Mouse (Mus musculus) MEL (cell line): ENCODE measurements around the gene Dstyk. TPM values are rescaled to one million over a fixed set of nuclear protein-coding genes. Genes with fewer than 3 reads are reported as not detected.

Experiments
- DNase-seq: peaks from one replicate; pipeline ENCODE4 v3.0.0; 2011; ENCODE audit warnings: low read depth, low spot score
- H3K27ac ChIP-seq: 2 replicates; pipeline ENCODE4 v1.5.1; 2012; ENCODE audit warnings: low read depth, mild to moderate bottlenecking, control low read depth, low read length, moderate library complexity; ENCODE audit not compliant: control insufficient read depth
- H3K27me3 ChIP-seq, 2 experiments: fragments of 150-350 bp in 1 of 2; sonication (generic) in 1 of 2; 2 replicates each; pipeline ENCODE4 v1.6.1; 2012; ENCODE audit warnings: low read length in 2 of 2, mild to moderate bottlenecking in 2 of 2, improper control_type of control experiment in 1 of 2, moderate library complexity in 1 of 2; ENCODE audit not compliant: insufficient read depth in 2 of 2, control insufficient read depth in 1 of 2
- H3K36me3 ChIP-seq, 2 experiments: 2 replicates each; pipeline ENCODE4 v1.6.1; 2012 to 2014; ENCODE audit warnings: low read length in 2 of 2, improper control_type of control experiment in 1 of 2, inconsistent platforms in 1 of 2, mild to moderate bottlenecking in 1 of 2; ENCODE audit not compliant: insufficient read depth in 2 of 2, control insufficient read depth in 1 of 2
- H3K4me1 ChIP-seq, 2 experiments: fragments of 150-350 bp in 1 of 2; sonication (generic) in 1 of 2; 2 replicates each; pipeline ENCODE4 v1.6.1; 2012; ENCODE audit warnings: low read length in 2 of 2, improper control_type of control experiment in 1 of 2, mild to moderate bottlenecking in 1 of 2; ENCODE audit not compliant: insufficient read depth in 2 of 2, control insufficient read depth in 1 of 2
- H3K4me3 ChIP-seq, 2 experiments: fragments of 150-350 bp in 1 of 2; sonication (generic) in 1 of 2; 2 replicates each; pipeline ENCODE4 v1.5.1; 2012; ENCODE audit warnings: low read depth in 2 of 2, low read length in 2 of 2, mild to moderate bottlenecking in 2 of 2, moderate library complexity in 2 of 2, control low read depth in 1 of 2, improper control_type of control experiment in 1 of 2; ENCODE audit not compliant: control insufficient read depth in 1 of 2, insufficient read depth in 1 of 2
- H3K79me2 ChIP-seq: 2 replicates; pipeline ENCODE4 v1.6.1; 2012; ENCODE audit warnings: mild to moderate bottlenecking, low read length, moderate library complexity; ENCODE audit not compliant: control insufficient read depth, poor library complexity, insufficient read depth
- H3K9ac ChIP-seq: 2 replicates; pipeline ENCODE4 v1.6.1; 2012; ENCODE audit warnings: low read depth, mild to moderate bottlenecking, control low read depth, low read length, moderate library complexity; ENCODE audit not compliant: control insufficient read depth, poor library complexity, severe bottlenecking
- H3K9me3 ChIP-seq: fragments of 150-350 bp; sonication (generic); replicated peaks from 2 replicates; pipeline ENCODE4 v1.6.1; 2012; ENCODE audit warnings: mild to moderate bottlenecking, low read length, improper control_type of control experiment, moderate library complexity; ENCODE audit not compliant: insufficient read depth
- BHLHE40 ChIP-seq: IDR thresholded peaks from 2 replicates; pipeline ENCODE4 v1.6.1; 2012; ENCODE audit warnings: low read depth, mild to moderate bottlenecking, inconsistent platforms, low read length, improper control_type of control experiment, borderline replicate concordance
- CHD1 ChIP-seq: IDR thresholded peaks from 2 replicates; pipeline ENCODE4 v1.6.1; 2012; ENCODE audit warnings: low read depth, mild to moderate bottlenecking, inconsistent platforms, low read length, improper control_type of control experiment
- CHD2 ChIP-seq: IDR thresholded peaks from 2 replicates; pipeline ENCODE4 v1.6.1; 2011; ENCODE audit warnings: low read length, improper control_type of control experiment
- E2F4 ChIP-seq: IDR thresholded peaks from 2 replicates; pipeline ENCODE4 v1.6.1; 2011; ENCODE audit warnings: low read depth, low read length, improper control_type of control experiment, borderline replicate concordance
- EP300 ChIP-seq, 2 experiments: IDR thresholded peaks; 2 replicates each; pipeline ENCODE4 v1.6.1; 2011; ENCODE audit warnings: improper control_type of control experiment in 2 of 2, low read length in 2 of 2, low read depth in 1 of 2, mild to moderate bottlenecking in 1 of 2
- ETS1 ChIP-seq: IDR thresholded peaks from 2 replicates; pipeline ENCODE4 v1.6.1; 2012; ENCODE audit warnings: low read depth, mild to moderate bottlenecking, inconsistent platforms, low read length, improper control_type of control experiment, moderate library complexity
- GATA1 ChIP-seq: IDR thresholded peaks from 2 replicates; pipeline ENCODE4 v1.6.1; 2011; ENCODE audit warnings: low read depth, low read length, improper control_type of control experiment
- HCFC1 ChIP-seq: IDR thresholded peaks from 2 replicates; pipeline ENCODE4 v1.6.1; 2012; ENCODE audit warnings: low read depth, mild to moderate bottlenecking, inconsistent platforms, low read length, improper control_type of control experiment, moderate library complexity
- JUND ChIP-seq: IDR thresholded peaks from 2 replicates; pipeline ENCODE4 v1.6.1; 2011; ENCODE audit warnings: low read depth, mild to moderate bottlenecking, improper control_type of control experiment, low read length
- KAT2A ChIP-seq: conservative IDR thresholded peaks from 2 replicates; pipeline ENCODE4 v1.6.1; 2012; ENCODE audit warnings: low read depth, low read length, improper control_type of control experiment, inconsistent platforms
- MAFK ChIP-seq: IDR thresholded peaks from 2 replicates; pipeline ENCODE4 v1.6.1; 2011; ENCODE audit warnings: low read depth, mild to moderate bottlenecking, low read length, improper control_type of control experiment, borderline replicate concordance
- MEF2A ChIP-seq: IDR thresholded peaks from 2 replicates; pipeline ENCODE4 v1.6.1; 2014; ENCODE audit warnings: low read depth, mild to moderate bottlenecking, inconsistent platforms, low read length, improper control_type of control experiment; ENCODE audit not compliant: poor library complexity, insufficient replicate concordance, severe bottlenecking; ENCODE audit errors: extremely low read depth
- MYC ChIP-seq: IDR thresholded peaks from 2 replicates; pipeline ENCODE4 v1.6.1; 2011; ENCODE audit warnings: low read depth, mild to moderate bottlenecking, low read length, improper control_type of control experiment, moderate library complexity
- NELFE ChIP-seq: IDR thresholded peaks from 2 replicates; pipeline ENCODE4 v1.6.1; 2011; ENCODE audit warnings: low read depth, low read length, improper control_type of control experiment
- POLR2A ChIP-seq, 2 experiments: IDR thresholded peaks; 2 replicates each; pipeline ENCODE4 v1.6.1; 2011 to 2012; ENCODE audit warnings: low read length in 2 of 2, mild to moderate bottlenecking in 2 of 2, control low read depth in 1 of 2, improper control_type of control experiment in 1 of 2, low read depth in 1 of 2, moderate library complexity in 1 of 2; ENCODE audit not compliant: control insufficient read depth in 1 of 2, insufficient read depth in 1 of 2, poor library complexity in 1 of 2
- POLR2AphosphoS2 ChIP-seq: IDR thresholded peaks from 2 replicates; pipeline ENCODE4 v1.6.1; 2011; ENCODE audit warnings: low read length, improper control_type of control experiment
- POLR2AphosphoS5 ChIP-seq: IDR thresholded peaks from 2 replicates; pipeline ENCODE4 v1.6.1; 2012; ENCODE audit warnings: low read depth, borderline replicate concordance, mild to moderate bottlenecking, inconsistent platforms, low read length, moderate library complexity, mixed read lengths
- RCOR1 ChIP-seq: IDR thresholded peaks from 2 replicates; pipeline ENCODE4 v1.6.1; 2012; ENCODE audit warnings: low read depth, mild to moderate bottlenecking, inconsistent platforms, low read length, improper control_type of control experiment
- SMC3 ChIP-seq: IDR thresholded peaks from 2 replicates; pipeline ENCODE4 v1.6.1; 2011; ENCODE audit warnings: low read depth, low read length, improper control_type of control experiment
- TCF12 ChIP-seq: IDR thresholded peaks from 2 replicates; pipeline ENCODE4 v1.6.1; 2014; ENCODE audit warnings: low read depth, mild to moderate bottlenecking, inconsistent platforms, low read length, improper control_type of control experiment, moderate library complexity
- USF1 ChIP-seq: IDR thresholded peaks from 2 replicates; pipeline ENCODE4 v1.6.1; 2014; ENCODE audit warnings: low read depth, mild to moderate bottlenecking, inconsistent platforms, low read length, improper control_type of control experiment, moderate library complexity
- USF2 ChIP-seq, 2 experiments: IDR thresholded peaks; 2 replicates each; pipeline ENCODE4 v1.6.1; 2011 to 2012; ENCODE audit warnings: improper control_type of control experiment in 2 of 2, low read length in 2 of 2, borderline replicate concordance in 1 of 2, inconsistent platforms in 1 of 2, low read depth in 1 of 2, mild to moderate bottlenecking in 1 of 2; ENCODE audit not compliant: insufficient read depth in 1 of 2
- ZC3H11A ChIP-seq: IDR thresholded peaks from 2 replicates; pipeline ENCODE4 v1.6.1; 2012; ENCODE audit warnings: low read depth, mild to moderate bottlenecking, inconsistent platforms, low read length, improper control_type of control experiment
- ZMIZ1 ChIP-seq: IDR thresholded peaks from 2 replicates; pipeline ENCODE4 v1.6.1; 2012; ENCODE audit warnings: low read depth, mild to moderate bottlenecking, inconsistent platforms, low read length, improper control_type of control experiment, moderate library complexity
- polyA plus RNA-seq, 2 experiments: library from polyadenylated mRNA; stranded (reverse) in 1 of 2; unstranded in 1 of 2; fragments of >175 nt in 1 of 2; fragments of >200 nt in 1 of 2; gene quantifications; 2 replicates each; pipeline versions ENCODE4 v1.2.1 to v1.2.4; 2012; ENCODE audit warnings: low replicate concordance in 2 of 2, low read depth in 1 of 2; ENCODE audit not compliant: insufficient read length in 2 of 2, insufficient read depth in 1 of 2, missing spikeins in 1 of 2
- total RNA-seq: library from RNA; depleted of rRNA; stranded (reverse); fragments of 300-350 nt; gene quantifications from 2 replicates; pipeline ENCODE4 v1.2.3, GENCODE M21; 2012

Dstyk gene
- total and polyA plus RNA-seq, 3 experiments = 2.4 to 4.5 TPM; not detected in 1

DNA sequence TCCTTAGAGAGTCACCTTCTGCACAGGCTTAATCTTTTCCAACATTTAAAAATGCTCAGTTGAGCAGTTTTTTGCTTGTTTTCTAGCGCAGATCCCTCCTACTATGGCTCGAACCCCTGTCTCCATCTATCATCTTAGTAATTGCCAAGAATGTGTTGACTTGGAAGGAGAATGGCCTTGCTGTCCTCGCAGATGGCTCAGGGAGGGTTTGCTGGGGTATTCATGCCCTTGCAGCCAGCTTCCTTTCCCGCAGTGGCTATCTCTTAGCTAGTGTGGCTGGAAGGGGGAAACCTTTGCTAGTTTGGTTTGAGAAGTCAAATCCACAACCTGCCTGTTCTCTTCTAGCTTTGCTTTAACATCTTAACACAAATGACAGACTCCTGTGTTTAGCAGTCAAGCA, 31.6 kb upstream of the Dstyk start:
- Histone ChIP-seq H3K79me2 (no peaks in the 10 kb centered on the region), H3K4me3 (no peak overlapping the region), H3K9ac (no peak overlapping the region), H3K36me3 (peaks cover 0 to 14% of the 10 kb centered on the region in 2 experiments; a peak in 2 of 4 replicates), H3K9me3 (no peaks in the 10 kb centered on the region), H3K4me1 (peaks cover 14 to 22% of the 10 kb centered on the region in 2 experiments), H3K27ac (no peak overlapping the region), H3K27me3 (no peaks in the 10 kb centered on the region)
- no peak for TF ChIP-seq ZMIZ1
- no peak for TF ChIP-seq MEF2A
- TF ChIP-seq POLR2AphosphoS5 = no peak
- no peak for TF ChIP-seq ETS1
- TF ChIP-seq BHLHE40 = no peak
- no peak for TF ChIP-seq E2F4
- TF ChIP-seq EP300 (IDR thresholded peaks at IDR 0.05; ENCODE audit: low read depth in 1 of 2, low read length in 2 of 2) = no peak
- TF ChIP-seq MYC = no peak
- no peak for TF ChIP-seq CHD2
- TF ChIP-seq USF1 = no peak
- TF ChIP-seq JUND = no peak
- TF ChIP-seq ZC3H11A = no peak
- no peak for DNase-seq

DNA sequence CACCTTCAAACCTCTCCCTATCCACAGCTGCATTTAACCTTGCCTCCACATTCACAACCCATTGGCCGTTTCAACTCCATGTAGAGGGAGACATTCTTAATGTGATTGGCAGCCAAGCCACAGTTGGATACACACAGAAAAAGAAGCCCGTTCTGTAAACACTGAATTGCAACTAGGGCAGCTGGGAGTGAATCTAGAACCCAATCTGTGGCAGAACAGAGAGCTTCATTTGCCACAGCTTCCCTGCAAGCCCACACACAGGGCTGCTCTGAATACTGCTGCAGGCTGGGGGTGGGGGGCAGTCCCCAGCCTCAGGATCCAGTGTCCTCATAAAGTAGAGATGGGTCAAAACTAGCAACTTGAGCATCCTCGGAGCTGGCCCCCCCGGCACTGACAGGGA, 31.1 kb upstream of the Dstyk start:
- no peak overlapping the region for H3K27ac ChIP-seq
- H3K4me3 ChIP-seq = no peak overlapping the region
- TF ChIP-seq CHD1 = no peak
- TF ChIP-seq SMC3 = no peak
- no peak for TF ChIP-seq KAT2A
- no peak for TF ChIP-seq ZC3H11A
- TF ChIP-seq HCFC1 = no peak
- TF ChIP-seq POLR2A (IDR thresholded peaks at IDR 0.05; ENCODE audit: control insufficient read depth in 1 of 2, insufficient read depth in 1 of 2, low read depth in 1 of 2, low read length in 2 of 2, poor library complexity in 1 of 2) = no peak
- TF ChIP-seq RCOR1 = no peak
- TF ChIP-seq MAFK = no peak
- no peak for TF ChIP-seq POLR2AphosphoS2
- no peak for TF ChIP-seq USF2 (IDR thresholded peaks at IDR 0.05; ENCODE audit: borderline replicate concordance in 1 of 2, insufficient read depth in 1 of 2, low read depth in 1 of 2, low read length in 2 of 2)
- TF ChIP-seq GATA1 = no peak
- no peak for TF ChIP-seq ZMIZ1
- no peak for TF ChIP-seq NELFE
- TF ChIP-seq TCF12 = no peak
- no peak for TF ChIP-seq BHLHE40
- H3K36me3 ChIP-seq = peaks cover 0 to 12% of the 10 kb centered on the region in 2 experiments; a peak in 2 of 4 replicates
- no peak overlapping the region for H3K9ac ChIP-seq
- peaks cover 11 to 20% of the 10 kb centered on the region in 2 experiments for H3K4me1 ChIP-seq
- no peaks in the 10 kb centered on the region for H3K9me3 ChIP-seq
- no peaks in the 10 kb centered on the region for H3K79me2 ChIP-seq
- no peaks in the 10 kb centered on the region for H3K27me3 ChIP-seq
- DNase-seq = no peak
